Mouse (Mus musculus): ENCODE results near the gene Ccdc149.

DNA sequence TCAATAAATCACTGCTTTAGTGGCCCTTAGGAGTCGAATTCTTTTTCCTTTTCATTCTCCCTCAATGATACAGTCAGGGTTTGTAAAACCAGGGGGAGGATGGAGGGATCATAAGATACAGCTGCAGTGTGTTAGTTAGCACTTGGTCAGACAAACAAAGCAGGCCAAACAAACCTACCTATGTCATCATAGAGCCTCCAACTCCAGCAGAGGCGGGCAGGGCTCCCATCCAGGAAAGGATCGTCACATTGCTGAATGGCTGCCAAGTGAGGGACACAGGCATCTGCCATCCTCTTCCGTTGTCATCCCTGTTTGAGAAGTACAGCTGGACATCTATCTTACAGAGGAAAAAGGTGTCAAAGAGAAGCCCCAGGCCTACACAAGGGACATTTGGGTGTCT, 116.9 kb downstream of the Ccdc149 start:
- TF ChIP-seq CTCF (IDR thresholded peaks at IDR 0.05; ENCODE audit: borderline replicate concordance, extremely low read depth, insufficient read depth, insufficient read length) (no peak), POLR2A (IDR thresholded peaks at IDR 0.05; ENCODE audit: borderline replicate concordance, extremely low read depth, insufficient read depth, insufficient read length, poor library complexity, severe bottlenecking) (no peak)
